Mouse (Mus musculus) CH12.LX (cell line): ENCODE measurements around the gene Gm13889. TPM values are rescaled to one million over a fixed set of nuclear protein-coding genes. Genes with fewer than 3 reads are reported as not detected.

Experiments
- DNase-seq: peaks from one replicate; pipeline ENCODE4 v3.0.0-alpha.2; 2013; ENCODE audit errors: extremely low read depth
- H3K27ac ChIP-seq: 2 replicates; pipeline ENCODE4 v1.5.1; 2012; ENCODE audit warnings: low read depth, mild to moderate bottlenecking, control low read depth, moderate library complexity; ENCODE audit not compliant: insufficient read depth
- H3K27me3 ChIP-seq: replicated peaks from 2 replicates; pipeline ENCODE3; 2012; ENCODE audit warnings: inconsistent platforms
- H3K36me3 ChIP-seq, 2 experiments: replicated peaks in 1 of 2; 2 replicates each; pipeline versions ENCODE3 to v1.6.1; 2012; ENCODE audit warnings: inconsistent platforms in 1 of 2, low read length in 1 of 2, mild to moderate bottlenecking in 1 of 2, mixed read lengths in 1 of 2, moderate library complexity in 1 of 2; ENCODE audit not compliant: control insufficient read depth in 1 of 2, insufficient read depth in 1 of 2
- H3K4me1 ChIP-seq, 2 experiments: 2 replicates each; pipeline ENCODE4 v1.6.1; 2012; ENCODE audit warnings: inconsistent platforms in 1 of 2, moderate library complexity in 1 of 2; ENCODE audit not compliant: insufficient read depth in 2 of 2, control insufficient read depth in 1 of 2
- H3K4me2 ChIP-seq: 2 replicates; pipeline ENCODE4 v1.6.1; 2012; ENCODE audit warnings: low read depth, mild to moderate bottlenecking, control low read depth; ENCODE audit not compliant: poor library complexity, insufficient read depth, severe bottlenecking
- H3K4me3 ChIP-seq, 3 experiments: fragments of 150-350 bp in 1 of 3; sonication (generic) in 1 of 3; replicated peaks in 1 of 3; 2 replicates each; pipeline versions ENCODE3 to v1.5.1; 2011 to 2012; ENCODE audit warnings: low read depth in 2 of 3, low read length in 2 of 3, mild to moderate bottlenecking in 2 of 3, moderate library complexity in 2 of 3, control low read depth in 1 of 3, improper control_type of control experiment in 1 of 3, inconsistent platforms in 1 of 3, mixed read lengths in 1 of 3; ENCODE audit not compliant: poor library complexity in 1 of 3
- H3K79me2 ChIP-seq: replicated peaks from 2 replicates; pipeline ENCODE4 v1.6.1; 2012; ENCODE audit warnings: mild to moderate bottlenecking, moderate library complexity; ENCODE audit not compliant: control insufficient read depth, poor library complexity, insufficient read depth, severe bottlenecking; ENCODE audit errors: extremely low read depth
- H3K9ac ChIP-seq: 2 replicates; pipeline ENCODE4 v1.6.1; 2012; ENCODE audit warnings: low read depth, mild to moderate bottlenecking, control low read depth, moderate library complexity; ENCODE audit not compliant: insufficient read depth
- H3K9me3 ChIP-seq: replicated peaks from 2 replicates; pipeline ENCODE3; 2012; ENCODE audit warnings: low read length, inconsistent platforms, mixed read lengths
- CHD1 ChIP-seq: IDR thresholded peaks from 2 replicates; pipeline ENCODE4 v1.6.1; 2012; ENCODE audit warnings: low read depth, low read length, improper control_type of control experiment, inconsistent platforms
- CHD2 ChIP-seq: IDR thresholded peaks from 2 replicates; pipeline ENCODE4 v1.6.1; 2011; ENCODE audit warnings: low read length, improper control_type of control experiment
- CTCF ChIP-seq, 2 experiments: IDR thresholded peaks in 1 of 2; conservative IDR thresholded peaks in 1 of 2; 2 replicates each; pipeline ENCODE4 v1.5.1; 2011 to 2012; ENCODE audit warnings: low read depth in 2 of 2, low read length in 2 of 2, improper control_type of control experiment in 1 of 2, inconsistent platforms in 1 of 2, mild to moderate bottlenecking in 1 of 2, moderate library complexity in 1 of 2
- E2F4 ChIP-seq: IDR thresholded peaks from 2 replicates; pipeline ENCODE4 v1.6.1; 2011; ENCODE audit warnings: low read depth, low read length, improper control_type of control experiment; ENCODE audit not compliant: insufficient replicate concordance
- ELF1 ChIP-seq: IDR thresholded peaks from 2 replicates; pipeline ENCODE4 v1.6.1; 2014; ENCODE audit warnings: low read depth, mild to moderate bottlenecking, inconsistent platforms, low read length, improper control_type of control experiment
- EP300 ChIP-seq: IDR thresholded peaks from 2 replicates; pipeline ENCODE4 v1.6.1; 2011; ENCODE audit warnings: low read length, improper control_type of control experiment
- GABPA ChIP-seq: IDR thresholded peaks from 2 replicates; pipeline ENCODE4 v1.6.1; 2012; ENCODE audit warnings: low read depth, low read length, improper control_type of control experiment, inconsistent platforms; ENCODE audit not compliant: insufficient replicate concordance
- HCFC1 ChIP-seq: IDR thresholded peaks from 2 replicates; pipeline ENCODE4 v1.6.1; 2012; ENCODE audit warnings: low read depth, mild to moderate bottlenecking, inconsistent platforms, low read length, improper control_type of control experiment
- IRF4 ChIP-seq: IDR thresholded peaks from 2 replicates; pipeline ENCODE4 v1.6.1; 2014; ENCODE audit warnings: low read depth, mild to moderate bottlenecking, inconsistent platforms, low read length, improper control_type of control experiment
- JUND ChIP-seq: conservative IDR thresholded peaks from 2 replicates; pipeline ENCODE4 v1.6.1; 2011; ENCODE audit warnings: low read depth, low read length, improper control_type of control experiment
- MAFK ChIP-seq: IDR thresholded peaks from 2 replicates; pipeline ENCODE4 v1.6.1; 2011; ENCODE audit warnings: low read length, improper control_type of control experiment; ENCODE audit not compliant: insufficient replicate concordance
- MAZ ChIP-seq: IDR thresholded peaks from 2 replicates; pipeline ENCODE4 v1.6.1; 2012; ENCODE audit warnings: low read depth, mild to moderate bottlenecking, inconsistent platforms, low read length, improper control_type of control experiment, moderate library complexity
- MXI1 ChIP-seq: IDR thresholded peaks from 2 replicates; pipeline ENCODE4 v1.6.1; 2011; ENCODE audit warnings: mild to moderate bottlenecking, low read depth, low read length, improper control_type of control experiment
- MYC ChIP-seq: IDR thresholded peaks from 2 replicates; pipeline ENCODE4 v1.6.1; 2011; ENCODE audit warnings: low read depth, mild to moderate bottlenecking, improper control_type of control experiment, low read length
- NELFE ChIP-seq: IDR thresholded peaks from 2 replicates; pipeline ENCODE4 v1.6.1; 2011; ENCODE audit warnings: low read depth, low read length, improper control_type of control experiment
- NRF1 ChIP-seq: IDR thresholded peaks from 2 replicates; pipeline ENCODE4 v1.6.1; 2014; ENCODE audit warnings: low read depth, mild to moderate bottlenecking, inconsistent platforms, low read length, improper control_type of control experiment, moderate library complexity
- POLR2A ChIP-seq: IDR thresholded peaks from 2 replicates; pipeline ENCODE4 v1.6.1; 2011; ENCODE audit warnings: low read depth, mild to moderate bottlenecking, improper control_type of control experiment, low read length
- RAD21 ChIP-seq: IDR thresholded peaks from 2 replicates; pipeline ENCODE4 v1.6.1; 2011; ENCODE audit warnings: low read depth, mild to moderate bottlenecking, low read length, improper control_type of control experiment, moderate library complexity
- SMC3 ChIP-seq: IDR thresholded peaks from 2 replicates; pipeline ENCODE4 v1.6.1; 2011; ENCODE audit warnings: low read depth, low read length, improper control_type of control experiment
- TBP ChIP-seq: conservative IDR thresholded peaks from 2 replicates; pipeline ENCODE4 v1.6.1; 2011; ENCODE audit warnings: low read depth, low read length, improper control_type of control experiment
- ZKSCAN1 ChIP-seq: IDR thresholded peaks from 2 replicates; pipeline ENCODE4 v1.6.1; 2012; ENCODE audit warnings: low read depth, inconsistent platforms, low read length, improper control_type of control experiment, borderline replicate concordance
- dilution Hi-C: fragments of 300-500 bp; cut with MboI; formaldehyde crosslinking; loops from 2 replicates; pipeline ENCODE4 v1.14.3; 2020; ENCODE audit warnings: low sequenced_read_pairs; ENCODE audit not compliant: extremely low pct_unique_long_range_greater_than_20kb, extremely low pct_ligation_motif_present
- in situ Hi-C: fragments of 300-500 bp; cut with MboI; formaldehyde crosslinking; loops from 3 replicates; pipeline ENCODE4 v1.14.3; 2019; ENCODE audit warnings: low sequenced_read_pairs, low pct_ligation_motif_present, low pct_unique_long_range_greater_than_20kb, mixed read lengths
- polyA plus RNA-seq: library from polyadenylated mRNA; unstranded; fragments of >175 nt; gene quantifications from 2 replicates; pipeline ENCODE4 v1.2.1, GENCODE M21; 2012; ENCODE audit warnings: low read depth; ENCODE audit not compliant: insufficient read length
- total RNA-seq, 2 experiments: library from RNA; depleted of rRNA; stranded (reverse); fragments of 300-350 nt in 1 of 2; fragments of >200 nt in 1 of 2; gene quantifications; 2 replicates each; pipeline ENCODE4 v1.2.3; 2012 to 2014

Gm13889 gene
- total and polyA plus RNA-seq, 3 experiments = not detected

GRCm38 (mm10) chr2:93991336-93991735 lies 34.3 kb upstream of the Gm13889 start:
- in situ Hi-C loops = loop anchor here (5.0 kb wide), 1 partner anchor 114 kb away; no protein-coding TSS in a partner anchor
- H3K27me3 ChIP-seq = no peaks in the 10 kb centered on the region
- dilution Hi-C loops = no loop called here
- peaks cover 75 to 100% of the 10 kb centered on the region in 2 experiments for H3K36me3 ChIP-seq
- H3K9me3 ChIP-seq = no peaks in the 10 kb centered on the region
- no peak overlapping the region for H3K4me3 ChIP-seq
- peaks cover 0 to 6% of the 10 kb centered on the region in 2 experiments; a peak in 1 of 4 replicates for H3K4me1 ChIP-seq
- no peak overlapping the region for H3K27ac ChIP-seq
- H3K4me2 ChIP-seq = no peak overlapping the region
- no peaks in the 10 kb centered on the region for H3K79me2 ChIP-seq
- TF ChIP-seq HCFC1 (no peak), MAFK (no peak), ZKSCAN1 (no peak), E2F4 (no peak), NELFE (no peak), TBP (no peak)
- no peak for DNase-seq
- H3K9ac ChIP-seq = no peak overlapping the region

- no peak for DNase-seq
- Histone ChIP-seq H3K36me3 (peaks cover 71 to 98% of the 10 kb centered on the region in 2 experiments), H3K4me3 (no peak overlapping the region), H3K9me3 (no peaks in the 10 kb centered on the region), H3K4me2 (no peak overlapping the region), H3K27ac (no peak overlapping the region), H3K9ac (no peak overlapping the region), H3K79me2 (no peaks in the 10 kb centered on the region), H3K4me1 (peaks cover 0 to 6% of the 10 kb centered on the region in 2 experiments; a peak in 1 of 4 replicates), H3K27me3 (no peaks in the 10 kb centered on the region)
- in situ Hi-C loops = no loop called here
- TF ChIP-seq RAD21 (no peak), MAFK (peak; percentile 52; the same call in 1 of the 2 replicates)
- dilution Hi-C loops = no loop called here
These were observed 31.4 kb upstream of the Gm13889 start for GRCm38 (mm10) chr2:93988440-93988839.

- dilution Hi-C loops = no loop called here
- no peak overlapping the region for H3K9ac ChIP-seq
- in situ Hi-C loops = no loop called here
- no peak overlapping the region for H3K27ac ChIP-seq
- TF ChIP-seq JUND (no peak), CHD1 (no peak), CHD2 (no peak), GABPA (no peak), EP300 (no peak), POLR2A (no peak), CTCF (conservative IDR thresholded peaks at IDR 0.05 in 1 of 2, IDR thresholded peaks at IDR 0.05 in 1 of 2; ENCODE audit: low read depth in 2 of 2, low read length in 2 of 2) (no peak), MXI1 (no peak), MAZ (no peak), NRF1 (no peak), IRF4 (no peak), E2F4 (no peak), MYC (no peak), SMC3 (no peak), ELF1 (no peak)
- DNase-seq = no peak
- peaks cover 5% of the 10 kb centered on the region in 2 experiments for H3K4me1 ChIP-seq
- H3K27me3 ChIP-seq = no peaks in the 10 kb centered on the region
- H3K36me3 ChIP-seq = peaks cover 39 to 94% of the 10 kb centered on the region in 2 experiments
- no peak overlapping the region for H3K4me2 ChIP-seq
- no peaks in the 10 kb centered on the region for H3K9me3 ChIP-seq
- no peak overlapping the region for H3K4me3 ChIP-seq
- H3K79me2 ChIP-seq = no peaks in the 10 kb centered on the region
These were observed 25.6 kb upstream of the Gm13889 start for GRCm38 (mm10) chr2:93982457-93983235.
